Mouse (Mus musculus) cerebellum, postnatal 25 days (tissue): ENCODE measurements around the gene Cabcoco1.

Source experiments
- DNase-seq, 2 experiments: peaks; one replicate each; pipeline ENCODE4 v3.0.0; 2021; ENCODE audit warnings: mixed read lengths in 2 of 2

Gene Cabcoco1

DNA sequence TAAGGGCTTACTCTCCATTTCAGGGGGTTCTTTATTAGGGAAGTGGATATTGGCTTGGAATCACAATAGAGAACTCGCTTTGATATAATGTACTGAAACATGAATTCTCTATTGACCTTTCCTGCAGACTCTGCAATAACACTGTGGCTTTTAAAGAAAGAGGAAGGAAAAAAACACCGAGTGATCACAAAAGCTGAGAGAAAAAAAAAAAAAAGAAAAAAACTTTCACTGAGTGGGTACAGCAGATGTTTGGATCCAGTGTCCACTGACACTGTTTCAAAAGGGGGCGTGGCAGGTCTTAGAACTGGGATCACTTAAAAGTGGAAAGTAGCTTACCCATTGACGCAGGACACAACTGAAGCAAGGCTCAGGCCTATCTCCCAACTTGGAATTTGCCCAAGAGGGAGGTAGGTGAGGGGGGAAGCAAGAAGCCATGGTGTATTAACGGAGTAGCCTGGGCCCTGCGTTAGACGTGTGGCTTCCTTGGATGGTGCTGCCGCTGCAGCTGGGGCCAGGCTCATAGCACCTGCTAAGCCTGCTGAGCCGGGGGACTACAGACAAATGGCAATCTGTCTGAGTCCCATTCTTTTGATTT, 107.6 kb downstream of the Cabcoco1 start:
- DNase-seq, result no peak

- no peak for DNase-seq
Measured at GRCm38 (mm10) chr10:68431346-68431745, 110.3 kb downstream of the Cabcoco1 start.

DNA sequence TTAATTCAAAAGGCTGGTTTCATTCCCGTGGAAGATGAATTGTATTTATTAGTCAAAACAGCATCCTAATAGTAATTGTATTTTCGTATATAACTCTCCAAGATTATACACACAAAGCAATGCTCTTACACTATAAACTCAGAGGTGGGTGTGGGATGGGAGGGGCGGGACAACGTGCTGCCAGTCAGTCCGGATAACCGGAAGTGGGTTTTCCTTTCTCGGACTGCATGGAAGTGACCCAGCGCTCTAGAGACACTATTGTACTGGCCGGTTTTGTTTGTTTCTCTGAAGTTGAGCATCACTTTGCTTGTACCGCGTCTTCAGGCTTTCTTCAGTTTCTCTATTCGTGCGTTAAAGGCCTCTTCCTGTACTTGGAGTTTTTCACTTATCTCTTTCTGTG, 110.8 kb downstream of the Cabcoco1 start:
- no peak for DNase-seq

DNA sequence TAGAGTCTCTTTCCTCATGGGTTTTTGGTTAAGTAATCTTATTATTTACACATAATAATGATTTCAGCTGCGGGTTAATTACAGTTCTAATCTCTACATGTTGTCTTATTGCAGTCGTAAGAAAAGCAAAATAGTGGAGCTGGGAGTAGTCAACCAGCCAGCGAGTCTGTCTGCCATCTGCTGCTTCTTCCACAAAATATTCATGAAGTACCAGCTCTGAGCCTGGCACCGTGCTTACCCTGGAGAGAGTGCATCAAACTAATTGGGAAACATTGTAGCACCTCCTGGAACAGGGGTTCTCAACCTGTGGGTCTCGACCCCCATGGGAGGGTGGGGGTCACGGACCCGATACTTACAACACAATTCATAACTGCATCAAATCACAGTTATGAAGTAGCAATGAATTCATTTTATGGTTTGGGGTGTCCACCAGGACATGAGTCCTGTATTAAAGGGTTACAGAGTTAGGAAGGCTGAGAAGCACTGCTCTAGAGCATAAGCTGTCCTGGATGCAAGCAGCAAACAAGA, 121.2 kb downstream of the Cabcoco1 start:
- no peak for DNase-seq

- no peak for DNase-seq
Measured at GRCm38 (mm10) chr10:68419893-68420292, 121.8 kb downstream of the Cabcoco1 start.

DNA sequence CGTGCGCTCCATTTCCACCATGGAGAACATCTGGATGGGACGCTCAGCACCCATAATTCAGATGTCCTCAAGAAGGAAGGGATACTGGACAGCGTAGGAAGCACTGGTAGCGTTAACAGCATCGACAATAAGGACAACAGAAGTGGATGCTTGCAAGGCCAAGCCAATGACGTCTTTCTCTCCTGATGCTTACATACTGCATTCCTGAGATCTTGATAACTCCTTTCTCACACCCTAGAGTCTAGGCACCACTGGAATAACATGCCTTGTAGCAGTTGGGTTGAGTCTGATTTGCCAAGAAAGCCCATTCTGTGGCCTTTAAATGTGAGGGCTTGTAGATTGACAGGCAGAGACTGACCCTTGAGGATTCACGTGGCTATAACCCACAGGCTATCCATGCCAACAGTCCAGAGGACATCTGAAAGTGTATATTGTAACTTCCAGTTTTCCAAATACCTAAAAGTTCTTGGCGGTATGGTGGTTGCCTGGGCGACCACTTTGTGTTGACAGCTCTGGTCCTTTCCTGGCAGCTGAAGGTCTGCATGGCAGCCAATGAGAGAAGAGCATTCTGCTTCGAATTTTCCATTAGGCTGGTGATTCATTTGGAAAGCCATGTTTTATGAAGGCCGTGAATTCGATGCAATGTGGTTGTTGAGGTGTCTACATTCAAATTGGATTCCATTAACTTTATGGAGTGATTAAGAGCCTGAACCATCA, 124.5 kb downstream of the Cabcoco1 start:
- no peak for DNase-seq

- no peak for DNase-seq
Measured at GRCm38 (mm10) chr10:68405936-68406335, 135.8 kb downstream of the Cabcoco1 start.

GRCm38 (mm10) chr10:68396786-68397185, 144.9 kb downstream of the Cabcoco1 start:
- DNase-seq, result no peak

DNA sequence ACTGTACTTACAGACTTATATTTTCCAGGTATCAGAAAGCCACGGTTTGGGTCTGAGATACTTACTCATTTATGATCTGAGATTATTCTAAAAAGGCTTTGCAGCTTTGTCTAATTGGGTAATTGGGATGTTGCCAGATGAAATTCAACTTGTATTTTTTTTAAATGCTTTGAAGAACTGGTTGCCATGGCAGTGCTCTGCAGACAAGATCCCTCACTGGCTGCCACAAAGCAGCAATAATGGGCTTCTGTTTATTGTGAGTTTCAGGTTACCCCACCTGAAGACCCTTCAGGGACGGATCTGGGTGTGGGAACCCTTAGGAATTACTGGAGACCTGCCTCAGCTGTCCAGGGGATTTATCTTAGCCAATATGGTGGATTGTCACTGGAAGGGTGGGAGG, 145.6 kb downstream of the Cabcoco1 start:
- DNase-seq, result no peak

GRCm38 (mm10) chr10:68391640-68392039, 150.1 kb downstream of the Cabcoco1 start:
- no peak for DNase-seq

GRCm38 (mm10) chr10:68388802-68389201, 152.9 kb downstream of the Cabcoco1 start:
- no peak for DNase-seq

- DNase-seq, result no peak
Measured at GRCm38 (mm10) chr10:68388138-68388537, 153.6 kb downstream of the Cabcoco1 start.
